Mouse (Mus musculus) bone marrow macrophage, adult 2 months (primary cell): ENCODE data around the gene Nnmt.

Source experiments
- CTCF ChIP-seq: IDR thresholded peaks from 2 replicates; pipeline ENCODE4 v1.5.1; 2012; ENCODE audit warnings: low read depth, mild to moderate bottlenecking, low read length, moderate library complexity
- POLR2A ChIP-seq: IDR thresholded peaks from 2 replicates; pipeline ENCODE4 v1.6.1; 2012; ENCODE audit warnings: mild to moderate bottlenecking, low read depth, low read length, borderline replicate concordance

DNA sequence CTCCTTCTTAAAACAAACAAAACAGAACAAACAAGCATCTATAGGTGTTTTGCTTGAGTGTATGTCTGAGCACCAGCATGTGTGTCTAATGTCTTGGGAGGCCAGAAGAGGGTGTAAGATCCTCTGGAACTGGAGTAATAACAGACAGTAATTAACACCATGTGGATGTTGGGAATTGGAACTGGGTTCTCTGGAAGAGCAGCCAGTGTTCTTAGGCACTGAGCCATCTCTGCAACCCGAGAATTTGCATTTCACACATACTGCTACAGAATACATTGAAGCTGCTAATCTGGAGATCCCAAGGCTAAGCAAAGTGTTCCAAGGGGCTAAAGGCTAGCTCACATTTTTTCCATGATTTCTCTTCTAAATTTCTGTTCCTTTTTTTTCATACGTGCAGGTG lies 4.9 kb downstream of the Nnmt start:
- TF ChIP-seq POLR2A (no peak), CTCF (no peak)
